Mouse (Mus musculus) testis, adult 2 months (tissue): Measurements from ENCODE around the gene Gna15. TPM values are rescaled to one million over a fixed set of nuclear protein-coding genes. Genes with fewer than 3 reads are reported as not detected.

Experiments used
- H3K27ac ChIP-seq: fragments of 200-500 bp; 2 replicates; pipeline ENCODE4 v1.5.1; 2012; ENCODE audit warnings: low read depth, low read length; ENCODE audit not compliant: control insufficient read depth, insufficient read depth
- H3K27me3 ChIP-seq: fragments of 200-500 bp; 2 replicates; pipeline ENCODE4 v1.6.1; 2012; ENCODE audit warnings: mild to moderate bottlenecking, low read length, moderate library complexity; ENCODE audit not compliant: control insufficient read depth, insufficient read depth
- H3K36me3 ChIP-seq: fragments of 200-500 bp; 2 replicates; pipeline ENCODE4 v1.6.1; 2012; ENCODE audit warnings: mild to moderate bottlenecking, low read length; ENCODE audit not compliant: control insufficient read depth, insufficient read depth
- H3K4me1 ChIP-seq: fragments of 200-500 bp; 2 replicates; pipeline ENCODE4 v1.6.1; 2012; ENCODE audit warnings: low read length; ENCODE audit not compliant: control insufficient read depth, insufficient read depth
- H3K4me3 ChIP-seq: fragments of 200-500 bp; 2 replicates; pipeline ENCODE4 v1.5.1; 2012; ENCODE audit warnings: low read depth, mild to moderate bottlenecking, low read length, moderate library complexity, mixed read lengths; ENCODE audit not compliant: control insufficient read depth
- CTCF ChIP-seq: fragments of 200-500 bp; IDR thresholded peaks from 2 replicates; pipeline ENCODE4 v1.5.1; 2012; ENCODE audit warnings: low read depth, mild to moderate bottlenecking, inconsistent platforms, low read length, moderate library complexity; ENCODE audit not compliant: control insufficient read depth, insufficient read depth, insufficient replicate concordance
- POLR2A ChIP-seq: fragments of 200-500 bp; IDR thresholded peaks from 2 replicates; pipeline ENCODE4 v1.6.1; 2012; ENCODE audit warnings: low read depth, mild to moderate bottlenecking, inconsistent platforms, low read length, moderate library complexity; ENCODE audit not compliant: control insufficient read depth
- polyA plus RNA-seq: library from polyadenylated mRNA; depleted of rRNA; stranded (reverse); fragments of >200 nt; gene quantifications from 2 replicates; pipeline ENCODE4 v1.2.3, GENCODE M21; 2012

Gna15 gene
- polyA plus RNA-seq, 1 experiment = 1.0 TPM

- no peak overlapping the region for H3K27ac ChIP-seq
- H3K27me3 ChIP-seq = no peaks in the 10 kb centered on the region
- H3K4me1 ChIP-seq = peaks cover 10% of the 10 kb centered on the region
- H3K4me3 ChIP-seq = no peak overlapping the region
- H3K36me3 ChIP-seq = no peaks in the 10 kb centered on the region
- TF ChIP-seq CTCF (no peak), POLR2A (no peak)
Measured at GRCm38 (mm10) chr10:81553807-81554755, 30.1 kb upstream of the Gna15 start.

- Histone ChIP-seq H3K4me3 (no peak overlapping the region), H3K27me3 (no peaks in the 10 kb centered on the region), H3K27ac (no peak overlapping the region), H3K36me3 (no peaks in the 10 kb centered on the region), H3K4me1 (peaks cover 8% of the 10 kb centered on the region)
- TF ChIP-seq CTCF (peak; percentile 78), POLR2A (no peak)
Measured at GRCm38 (mm10) chr10:81553232-81553631, 29.2 kb upstream of the Gna15 start.

- no peaks in the 10 kb centered on the region for H3K36me3 ChIP-seq
- TF ChIP-seq CTCF (peak; percentile 78), POLR2A (no peak)
- H3K27ac ChIP-seq = no peak overlapping the region
- peaks cover 8% of the 10 kb centered on the region for H3K4me1 ChIP-seq
- H3K27me3 ChIP-seq = no peaks in the 10 kb centered on the region
- H3K4me3 ChIP-seq = no peak overlapping the region
Measured at GRCm38 (mm10) chr10:81551597-81552102, 27.6 kb upstream of the Gna15 start.

- Histone ChIP-seq H3K4me3 (no peak overlapping the region), H3K27me3 (no peaks in the 10 kb centered on the region), H3K4me1 (peaks cover 8% of the 10 kb centered on the region), H3K36me3 (no peaks in the 10 kb centered on the region), H3K27ac (no peak overlapping the region)
- no peak for TF ChIP-seq POLR2A
- peak; percentile 81; the same call in 1 of the 2 replicates for TF ChIP-seq CTCF
Measured at GRCm38 (mm10) chr10:81550257-81550656, 26.2 kb upstream of the Gna15 start.

- Histone ChIP-seq H3K4me3 (no peak overlapping the region), H3K4me1 (peaks cover 14% of the 10 kb centered on the region), H3K27me3 (no peaks in the 10 kb centered on the region), H3K36me3 (no peaks in the 10 kb centered on the region), H3K27ac (no peak overlapping the region)
- TF ChIP-seq POLR2A (no peak), CTCF (no peak)
Measured at GRCm38 (mm10) chr10:81548944-81549343, 24.9 kb upstream of the Gna15 start.

GRCm38 (mm10) chr10:81546788-81547571 is 23.0 kb upstream of the Gna15 start:
- no peak overlapping the region for H3K4me3 ChIP-seq
- TF ChIP-seq POLR2A (no peak), CTCF (no peak)
- peaks cover 15% of the 10 kb centered on the region for H3K4me1 ChIP-seq
- no peaks in the 10 kb centered on the region for H3K36me3 ChIP-seq
- H3K27me3 ChIP-seq = no peaks in the 10 kb centered on the region
- no peak overlapping the region for H3K27ac ChIP-seq

GRCm38 (mm10) chr10:81546332-81546731 is 22.3 kb upstream of the Gna15 start:
- Histone ChIP-seq H3K27me3 (no peaks in the 10 kb centered on the region), H3K4me3 (no peak overlapping the region), H3K36me3 (no peaks in the 10 kb centered on the region), H3K27ac (no peak overlapping the region), H3K4me1 (peaks cover 10% of the 10 kb centered on the region)
- TF ChIP-seq CTCF = no peak
- no peak for TF ChIP-seq POLR2A
